Mouse (Mus musculus): Measurements from ENCODE around the gene Tmem236.
"Not testable (repeated sequence)": the region's sequence is repeated elsewhere in the genome, so short reads cannot be mapped to it uniquely, and the experiment has no call there.

The Tmem236 gene

GRCm38 (mm10) chr2:14198325-14198903 lies 24.1 kb downstream of the Tmem236 start:
- not testable (repeated sequence) for DNase-seq

GRCm38 (mm10) chr2:14199621-14200020 lies 25.3 kb downstream of the Tmem236 start:
- DNase-seq: peak; percentile 88 to 91

- not testable (repeated sequence) for DNase-seq
Measured at GRCm38 (mm10) chr2:14200879-14201445, 26.6 kb downstream of the Tmem236 start.

- no peak for DNase-seq
Measured at GRCm38 (mm10) chr2:14204308-14204707, 30.0 kb downstream of the Tmem236 start.

DNA sequence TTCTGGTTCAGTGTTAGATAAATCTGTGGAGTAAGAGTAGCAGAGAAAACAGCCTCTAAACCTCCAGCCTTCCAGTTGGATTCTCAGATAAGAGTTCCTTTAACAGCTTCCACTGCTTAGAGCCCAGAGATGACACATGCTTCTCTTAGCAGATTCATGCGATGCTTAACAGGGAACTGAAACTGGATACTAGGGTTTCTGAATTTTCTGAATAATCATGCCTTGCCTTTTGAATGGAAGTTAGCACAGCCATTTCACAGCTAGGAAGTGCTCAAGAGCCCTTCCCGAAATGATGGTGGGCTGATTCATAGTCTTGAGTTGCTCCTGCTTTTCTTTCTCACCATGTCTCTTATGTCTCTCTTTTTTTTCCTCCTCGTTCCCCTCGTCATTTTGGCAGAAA lies 32.5 kb downstream of the Tmem236 start:
- no peak for DNase-seq

GRCm38 (mm10) chr2:14210731-14211130 lies 36.4 kb downstream of the Tmem236 start:
- no peak for DNase-seq

- DNase-seq: no peak
Measured at GRCm38 (mm10) chr2:14211606-14212005, 37.3 kb downstream of the Tmem236 start.

GRCm38 (mm10) chr2:14214764-14215163 lies 40.4 kb downstream of the Tmem236 start:
- DNase-seq: no peak

DNA sequence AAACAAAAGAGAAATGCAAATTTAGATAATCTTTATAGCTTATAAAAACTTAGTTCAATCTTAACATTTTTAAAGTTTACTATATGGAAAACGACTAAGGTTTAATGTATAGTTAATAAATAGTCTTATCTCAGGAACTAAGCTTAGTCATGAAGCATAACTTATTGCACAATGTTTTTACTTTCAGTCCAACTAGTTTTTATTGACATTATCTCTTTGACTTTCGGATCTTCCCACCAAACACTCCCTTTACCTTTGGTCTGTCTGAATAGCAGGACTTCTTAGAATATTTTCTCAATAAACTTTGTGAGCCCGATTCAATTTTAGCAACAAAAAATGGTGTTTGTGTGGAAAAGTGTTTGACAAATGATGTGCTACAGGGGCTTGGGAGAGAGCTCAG lies 42.3 kb downstream of the Tmem236 start:
- no peak for DNase-seq

DNA sequence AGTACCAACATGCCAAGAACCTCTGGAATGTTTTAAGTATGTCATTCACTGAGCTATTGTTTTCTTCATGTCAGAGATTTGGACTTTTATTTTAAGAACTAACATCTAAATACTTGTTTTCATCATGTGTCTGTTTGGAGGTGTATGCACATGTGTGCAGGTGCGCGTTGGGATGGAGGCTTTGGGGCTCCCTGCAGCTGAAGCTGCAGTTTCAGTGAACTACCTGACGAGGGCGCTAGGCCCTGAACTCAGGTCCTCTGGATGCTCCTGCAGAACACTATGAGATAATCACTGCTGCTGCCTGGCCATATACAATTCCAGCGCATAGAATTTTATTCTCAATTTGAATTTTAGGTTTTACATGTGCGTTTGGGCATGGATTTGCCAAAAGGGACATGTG lies 43.8 kb downstream of the Tmem236 start:
- DNase-seq: no peak

- no peak for DNase-seq
Measured at GRCm38 (mm10) chr2:14224387-14224786, 50.1 kb downstream of the Tmem236 start.

DNA sequence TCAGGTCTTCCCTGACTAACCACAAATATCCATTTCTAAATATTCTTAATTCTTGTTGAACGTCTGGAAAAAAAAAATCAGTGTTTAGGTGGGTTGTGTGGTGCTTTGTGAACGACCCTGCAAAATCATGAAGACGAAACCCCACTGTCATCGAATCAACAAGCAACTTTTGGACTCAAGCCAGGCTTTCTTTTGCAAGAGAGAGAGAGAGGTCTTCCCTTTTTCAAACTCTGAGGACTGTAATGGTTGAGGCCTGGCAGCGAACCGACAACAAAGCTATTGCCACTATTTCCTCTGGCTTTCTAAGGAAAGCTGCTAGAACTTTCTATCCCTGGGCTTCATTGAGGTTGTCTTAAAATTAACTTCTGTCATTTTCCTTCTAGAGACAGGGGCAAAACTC lies 54.2 kb downstream of the Tmem236 start:
- no peak for DNase-seq

DNA sequence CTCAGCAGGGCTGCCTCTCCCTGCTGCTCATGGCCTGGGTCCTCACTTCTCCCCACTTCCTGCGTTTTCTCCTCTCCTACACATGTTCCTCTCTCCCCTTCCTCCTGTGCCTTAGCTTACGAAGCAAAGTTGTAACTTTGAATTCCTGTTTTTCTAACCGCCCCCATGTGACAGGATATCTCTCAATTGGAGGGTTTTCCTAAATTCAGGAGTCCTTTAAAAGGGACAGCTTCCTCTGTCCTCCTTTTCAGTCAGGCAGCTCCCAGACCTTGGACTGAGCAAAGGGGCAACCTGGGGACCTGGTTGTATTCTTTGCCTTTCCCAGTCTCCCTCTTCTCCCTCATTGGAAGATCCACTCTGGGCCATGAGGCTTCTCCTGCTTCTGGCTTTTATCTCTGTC lies 54.8 kb downstream of the Tmem236 start, which contains the start of gene Mrc1:
Mrc1 (plus strand) TSS at position 244 of the 400 bp plus-strand sequence.
- no peak for DNase-seq

GRCm38 (mm10) chr2:14229979-14230378 lies 55.7 kb downstream of the Tmem236 start:
- no peak for DNase-seq

GRCm38 (mm10) chr2:14232897-14233296 lies 58.6 kb downstream of the Tmem236 start:
- no peak for DNase-seq

GRCm38 (mm10) chr2:14233983-14234382 lies 59.7 kb downstream of the Tmem236 start:
- DNase-seq: no peak

DNA sequence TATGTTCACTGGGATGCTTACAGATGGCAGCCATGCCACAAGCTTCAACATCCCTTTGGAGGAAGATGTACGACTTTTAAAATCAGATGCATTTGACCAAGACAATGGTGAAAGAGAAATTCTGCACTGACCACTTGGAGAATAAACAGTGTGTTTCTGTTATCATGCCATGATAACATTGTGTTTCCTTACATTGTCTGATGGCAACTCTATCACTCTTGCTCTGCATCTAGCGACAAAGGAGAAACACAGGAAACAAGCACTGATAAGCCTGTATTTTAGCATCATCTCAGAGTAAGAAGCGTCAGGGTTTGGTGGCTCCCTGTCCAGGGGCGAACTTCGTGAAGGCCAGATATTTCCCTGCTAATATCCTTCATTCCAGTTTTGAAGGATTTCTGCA lies 61.0 kb downstream of the Tmem236 start:
- no peak for DNase-seq

DNA sequence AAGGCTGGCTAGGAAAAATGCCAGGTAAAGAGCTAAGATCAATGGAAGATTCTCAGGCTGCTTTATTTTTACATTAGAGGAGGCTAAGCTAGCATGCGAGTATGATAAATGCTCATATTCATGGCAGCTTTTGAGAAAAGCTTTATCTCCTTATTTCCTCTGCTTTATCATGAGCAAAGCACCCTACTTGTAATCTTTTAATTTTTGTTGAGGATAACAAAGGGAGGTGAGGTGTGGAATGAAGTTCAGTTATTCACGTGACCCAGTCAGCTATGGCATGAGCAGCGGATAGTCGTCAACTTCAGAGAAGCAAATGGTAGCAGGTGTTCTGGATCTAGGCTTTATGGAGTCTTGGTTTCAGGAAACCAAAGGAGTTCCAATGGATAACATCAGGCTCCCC lies 62.6 kb downstream of the Tmem236 start:
- no peak for DNase-seq

- no peak for DNase-seq
Measured at GRCm38 (mm10) chr2:14237723-14238122, 63.4 kb downstream of the Tmem236 start.

- no peak for DNase-seq
Measured at GRCm38 (mm10) chr2:14239151-14239550, 64.8 kb downstream of the Tmem236 start.

- no peak for DNase-seq
Measured at GRCm38 (mm10) chr2:14244157-14244556, 69.8 kb downstream of the Tmem236 start.

DNA sequence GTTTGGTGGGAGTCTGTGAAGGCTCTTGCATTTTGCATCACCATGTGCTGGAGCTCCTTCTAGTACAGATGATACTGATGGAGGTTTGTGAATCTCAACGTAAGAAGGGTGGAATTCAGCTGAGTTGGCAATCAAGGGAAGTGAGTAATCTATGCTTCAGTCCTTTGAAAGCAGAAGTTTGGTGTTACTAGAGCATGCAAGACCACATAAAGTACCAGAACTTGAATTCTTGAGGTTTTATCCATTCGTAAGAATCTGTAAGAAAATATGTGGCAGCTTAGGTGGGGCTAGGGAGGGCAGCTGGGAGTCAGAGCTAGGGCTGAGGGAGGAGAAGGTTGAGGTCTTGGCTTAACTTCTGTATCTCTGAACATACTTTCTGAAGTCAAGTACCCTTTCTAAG lies 70.3 kb downstream of the Tmem236 start:
- no peak for DNase-seq

DNA sequence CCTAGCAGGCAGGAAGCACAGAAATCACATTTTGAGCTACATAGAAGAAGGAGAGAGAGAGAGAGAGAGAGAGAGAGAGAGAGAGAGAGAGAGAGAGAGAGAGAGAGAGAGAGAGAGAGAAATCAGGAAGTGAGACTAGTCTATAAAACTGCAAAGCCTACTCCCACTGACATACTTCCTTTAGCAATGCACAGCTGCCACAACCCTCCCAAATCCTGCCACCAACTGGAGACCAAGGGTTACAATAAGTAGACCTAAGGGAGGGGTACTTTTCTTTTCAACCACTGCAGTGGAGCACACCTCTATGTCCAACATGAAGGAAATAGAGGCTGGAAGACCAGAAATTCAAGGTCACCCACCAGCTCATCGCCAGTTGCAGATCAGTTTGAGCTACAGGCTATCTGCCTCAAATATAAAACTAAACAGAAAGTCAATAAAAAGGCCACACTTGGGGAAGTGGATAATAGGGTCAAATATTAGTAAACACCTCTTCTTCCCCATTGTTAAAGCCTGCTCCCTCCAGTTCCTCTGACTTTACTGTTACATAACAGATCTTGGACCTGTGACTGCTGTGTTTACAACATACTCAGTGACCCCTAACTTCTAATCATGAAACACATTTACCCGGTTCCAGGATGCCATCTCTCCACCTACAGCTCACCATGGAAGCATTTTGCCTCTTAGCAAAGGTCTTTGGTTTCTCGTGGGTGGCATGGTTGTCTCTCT lies 75.7 kb downstream of the Tmem236 start:
- DNase-seq: no peak

- DNase-seq: no peak
Measured at GRCm38 (mm10) chr2:14251938-14252337, 77.6 kb downstream of the Tmem236 start.

Data from cerebellum, postnatal 14 days (tissue).